Mouse (Mus musculus) megakaryocyte progenitor cell, adult 5-6 weeks (primary cell): ENCODE data around the gene Zp1. TPM values are rescaled to one million over a fixed set of nuclear protein-coding genes. Genes with fewer than 3 reads are reported as not detected.
A peak's percentile ranks its signal among the peaks of the same experiment; 100 is the strongest.

ENCODE experiments used
- ATAC-seq: replicated peaks from 2 replicates; pipeline ENCODE4 v1.8.0; 2016; ENCODE audit warnings: mild to moderate bottlenecking, moderate TSS enrichment, inconsistent platforms; ENCODE audit not compliant: poor library complexity
- total RNA-seq, 2 experiments: library from RNA; stranded (forward) in 1 of 2; stranded (reverse) in 1 of 2; fragments of 157-497, 149-512 nt in 1 of 2; fragments of 200-1000 nt in 1 of 2; gene quantifications; 2 replicates each; pipeline versions ENCODE4 v1.2.3 to v1.2.4; 2015 to 2017

Gene Zp1
- total RNA-seq, 2 experiments from 2014 or later: not detected

GRCm38 (mm10) chr19:10926123-10926621, 5.7 kb upstream of the Zp1 start:
- no peak for ATAC-seq

- no peak for ATAC-seq
These were observed 3.8 kb upstream of the Zp1 start for GRCm38 (mm10) chr19:10924220-10924619.

DNA sequence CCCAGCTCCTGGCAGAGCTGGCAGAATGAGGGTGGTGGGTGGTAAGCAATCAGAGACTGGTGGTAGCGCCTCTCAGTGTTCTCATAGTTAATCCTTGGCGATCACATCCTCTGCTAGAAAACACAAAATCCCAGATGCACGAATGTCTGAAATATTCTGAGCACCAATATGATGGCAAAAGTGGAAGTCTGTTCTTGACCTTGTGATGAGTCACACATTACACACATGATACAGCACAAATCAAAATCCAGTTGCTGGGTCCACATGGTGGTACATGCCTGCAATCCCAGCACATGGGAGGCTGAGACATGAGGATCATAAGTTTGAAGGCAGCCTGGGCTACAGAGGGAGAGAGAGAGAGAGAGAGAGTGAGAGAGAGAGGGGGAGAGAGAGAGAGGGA, 626 bp upstream of the Zp1 start:
- ATAC-seq: no peak

DNA sequence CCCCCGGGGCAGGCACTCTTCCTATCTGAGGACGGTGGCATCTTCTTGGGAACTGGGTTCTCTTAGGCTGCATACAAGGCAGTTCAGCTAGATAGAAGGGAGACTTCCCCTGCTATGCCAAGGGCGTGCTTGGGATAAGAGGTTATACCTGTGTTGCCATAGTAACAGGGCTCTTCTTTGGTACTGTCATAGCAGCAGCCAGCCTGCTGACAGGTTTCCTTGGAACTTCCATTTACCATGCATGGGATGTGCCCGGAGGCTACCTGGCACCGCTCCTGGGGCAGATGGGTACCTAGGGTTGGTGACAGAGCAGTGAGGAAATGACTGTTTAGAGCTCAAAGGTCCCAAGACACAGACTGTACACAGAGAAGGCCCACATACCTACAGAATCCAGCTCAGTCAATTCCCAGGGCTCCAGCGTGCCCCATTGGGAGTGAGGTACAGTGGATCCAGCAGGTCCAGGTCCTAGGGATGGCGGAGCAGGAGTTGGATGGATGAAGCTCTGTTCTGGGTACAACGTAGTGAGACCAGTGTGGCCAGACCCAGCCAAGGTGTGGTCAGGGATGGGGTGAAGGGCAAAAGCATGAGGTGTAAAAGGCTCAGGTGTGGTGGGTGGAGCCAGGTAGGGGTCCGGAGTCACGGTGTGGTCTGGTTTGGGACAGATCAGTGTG, 2.0 kb downstream of the Zp1 start:
- ATAC-seq: no peak

- no peak for ATAC-seq
These were observed 3.9 kb downstream of the Zp1 start for GRCm38 (mm10) chr19:10916506-10916905.

DNA sequence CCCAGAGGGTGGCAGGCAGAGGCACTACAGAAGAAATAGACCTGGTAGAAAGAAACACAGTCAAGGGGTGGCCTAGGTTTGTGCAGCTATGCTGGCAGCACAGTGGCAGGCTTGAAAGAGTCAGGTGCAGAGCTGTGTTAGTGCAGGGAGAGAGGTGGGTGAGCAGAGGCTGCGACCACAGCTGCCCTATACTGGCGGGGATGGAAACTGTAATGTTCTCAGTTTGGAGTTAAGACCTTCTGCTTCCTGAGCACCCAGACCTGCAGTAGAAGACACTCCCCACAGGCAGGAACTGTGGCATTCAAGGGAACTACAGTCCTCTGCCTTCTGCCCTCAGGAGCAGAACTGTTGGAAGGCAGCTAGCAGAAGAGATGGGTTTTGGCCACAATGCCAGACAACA, 5.6 kb downstream of the Zp1 start:
- ATAC-seq: peak; percentile 47

DNA sequence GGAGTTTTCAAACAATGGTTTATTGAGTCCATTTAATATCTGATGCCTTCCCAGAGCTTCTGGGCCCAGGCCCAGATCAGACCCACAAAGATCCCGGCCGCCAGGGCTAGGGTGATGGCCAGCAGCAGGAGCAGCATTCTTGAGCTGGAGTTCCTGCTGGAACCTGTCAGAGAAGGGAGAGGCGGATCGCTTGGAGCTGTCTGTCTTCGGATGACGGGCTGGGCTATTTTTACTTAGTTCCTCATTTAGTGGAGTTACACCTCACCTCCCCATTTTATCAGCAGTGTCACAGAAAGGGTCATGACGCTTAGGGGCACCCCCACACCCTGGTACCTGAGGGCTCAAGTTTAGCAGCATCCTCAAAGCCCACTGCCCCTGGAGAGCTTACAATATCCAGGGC, 6.1 kb downstream of the Zp1 start:
- ATAC-seq: peak; percentile 79

GRCm38 (mm10) chr19:10909087-10909721, 11.2 kb downstream of the Zp1 start:
- ATAC-seq: no peak

DNA sequence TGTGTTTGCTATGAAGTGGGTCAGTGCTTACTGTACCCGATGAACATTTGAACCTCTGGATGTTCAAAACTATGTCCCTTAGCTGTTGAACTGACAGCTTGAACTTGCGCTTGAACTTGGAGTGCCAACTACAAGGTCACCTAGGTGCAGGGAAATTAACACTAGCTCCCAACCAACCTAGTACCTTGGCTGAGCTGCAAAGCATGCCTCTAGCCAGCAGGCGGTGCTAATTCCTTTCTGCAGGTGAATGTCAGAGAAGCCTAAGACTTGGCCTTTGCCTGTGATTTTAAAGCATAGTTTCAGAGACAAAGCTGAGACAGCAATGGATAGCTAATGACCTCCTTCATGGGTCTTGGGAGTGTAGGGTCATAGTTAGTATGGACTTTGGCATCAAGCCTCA, 12.5 kb downstream of the Zp1 start:
- ATAC-seq: peak; percentile 84

DNA sequence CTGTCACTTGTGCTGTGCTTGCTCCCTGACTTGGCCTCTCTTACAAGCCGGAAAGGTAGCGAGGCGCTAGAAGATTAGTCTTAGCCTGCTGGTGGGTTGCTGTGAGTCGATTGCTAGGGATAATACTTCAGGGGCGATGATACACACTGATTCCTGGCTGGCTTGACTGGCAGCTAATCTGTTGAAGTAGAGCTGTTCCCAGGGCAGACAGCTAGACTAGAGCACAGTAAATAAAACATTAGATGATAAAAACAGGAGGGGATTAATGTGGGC, 14.8 kb downstream of the Zp1 start:
- no peak for ATAC-seq

DNA sequence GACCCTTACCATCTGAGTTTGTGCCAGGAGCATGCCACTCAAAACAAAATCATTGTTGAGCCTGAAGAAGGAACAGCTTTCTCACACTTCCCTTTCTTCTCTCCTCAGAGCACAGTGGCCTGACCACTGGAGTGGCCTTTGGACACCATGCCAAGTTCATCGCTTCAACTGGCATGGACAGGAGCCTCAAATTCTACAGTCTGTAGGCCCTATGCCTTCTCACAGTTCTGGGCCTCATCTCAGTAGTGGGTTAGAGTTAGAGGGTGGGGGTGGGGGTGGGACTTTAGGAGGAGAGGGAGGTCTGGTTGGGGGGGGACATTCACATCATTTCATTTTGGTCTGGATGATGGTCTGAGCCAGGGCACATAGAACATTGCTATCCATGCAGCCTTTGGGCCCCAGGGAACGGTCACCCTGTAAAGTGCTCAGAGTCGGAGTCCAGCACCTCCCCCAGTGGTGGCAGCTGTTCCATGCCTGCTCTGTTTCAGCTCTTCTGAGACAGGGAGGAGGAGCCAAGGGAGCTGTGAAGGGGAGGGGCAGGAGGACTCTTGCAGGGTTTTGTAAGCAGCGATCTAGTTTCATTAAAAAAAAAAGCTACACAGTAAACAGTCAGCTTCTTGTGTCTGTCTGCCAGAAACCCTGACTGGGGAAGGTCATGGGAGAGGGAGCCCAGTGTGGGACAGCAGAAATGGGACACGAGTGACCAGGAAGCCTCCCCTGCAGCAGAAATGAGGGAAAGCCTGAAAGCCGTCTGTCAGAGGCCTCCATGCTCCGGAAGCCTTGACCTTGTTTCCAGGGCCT, 15.3 kb downstream of the Zp1 start:
- peak; percentile 60 for ATAC-seq

DNA sequence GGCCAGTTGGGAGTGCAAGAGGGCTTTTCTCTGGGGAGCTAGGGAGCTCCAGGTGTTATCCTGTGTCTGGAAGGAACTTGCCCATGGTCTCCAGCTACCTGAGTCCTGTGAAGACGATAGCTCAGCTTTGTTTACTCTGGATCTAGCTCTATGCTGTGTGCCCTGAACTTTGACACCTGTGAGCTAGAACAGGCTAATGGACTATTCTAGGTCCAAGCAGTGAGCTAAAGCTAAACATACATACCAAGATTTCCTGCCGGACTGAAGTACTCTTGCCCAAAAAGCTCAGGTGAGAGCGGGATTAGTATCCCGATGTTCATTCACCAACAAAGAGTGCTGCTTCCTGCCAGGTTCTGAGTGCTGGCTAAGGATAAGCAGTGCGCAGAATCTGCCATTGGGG, 15.9 kb downstream of the Zp1 start:
- no peak for ATAC-seq

- no peak for ATAC-seq
These were observed 19.4 kb downstream of the Zp1 start for GRCm38 (mm10) chr19:10901046-10901445.

DNA sequence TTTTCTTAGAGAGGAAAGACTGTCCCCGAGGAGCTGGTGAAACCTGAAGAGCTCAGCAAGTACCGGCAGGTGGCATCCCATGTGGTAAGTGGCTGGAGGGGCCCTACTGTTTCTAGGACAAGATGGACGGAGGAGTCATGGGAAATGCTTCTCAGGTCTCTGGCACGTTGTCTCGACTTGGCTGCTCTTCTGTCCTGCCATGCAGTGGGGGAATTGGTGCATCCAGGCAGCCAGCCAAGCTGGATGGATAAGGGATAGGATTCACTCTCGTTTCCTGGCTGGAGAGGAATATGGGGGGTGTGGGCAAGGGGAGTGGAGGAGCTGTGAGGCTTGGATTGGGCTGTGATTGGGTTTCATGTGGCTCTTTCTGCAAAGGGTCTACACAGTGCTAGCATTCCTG, 20.1 kb downstream of the Zp1 start:
- ATAC-seq: no peak

GRCm38 (mm10) chr19:10897491-10897890, 22.9 kb downstream of the Zp1 start:
- no peak for ATAC-seq

- no peak for ATAC-seq
These were observed 23.6 kb downstream of the Zp1 start for GRCm38 (mm10) chr19:10896849-10897248.

DNA sequence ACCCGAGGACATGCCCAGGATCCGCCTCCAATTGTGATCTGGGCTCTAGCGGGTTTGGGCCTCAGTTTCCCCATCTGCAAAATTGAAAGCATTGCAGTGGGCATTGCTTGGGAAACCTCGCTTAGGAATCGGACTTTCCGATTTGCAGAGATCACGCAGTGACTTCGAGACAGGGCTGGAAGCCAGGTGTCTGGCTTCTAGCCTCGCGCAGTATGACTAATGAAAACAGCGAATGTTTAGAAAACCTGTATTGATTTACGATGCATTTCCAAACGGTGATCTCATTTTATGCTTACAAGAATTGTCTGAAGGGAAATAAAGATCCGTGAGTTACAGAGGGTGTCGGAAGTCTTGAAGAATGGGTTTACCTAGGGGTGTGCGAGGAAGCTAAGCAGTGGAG, 24.7 kb downstream of the Zp1 start:
- no peak for ATAC-seq

DNA sequence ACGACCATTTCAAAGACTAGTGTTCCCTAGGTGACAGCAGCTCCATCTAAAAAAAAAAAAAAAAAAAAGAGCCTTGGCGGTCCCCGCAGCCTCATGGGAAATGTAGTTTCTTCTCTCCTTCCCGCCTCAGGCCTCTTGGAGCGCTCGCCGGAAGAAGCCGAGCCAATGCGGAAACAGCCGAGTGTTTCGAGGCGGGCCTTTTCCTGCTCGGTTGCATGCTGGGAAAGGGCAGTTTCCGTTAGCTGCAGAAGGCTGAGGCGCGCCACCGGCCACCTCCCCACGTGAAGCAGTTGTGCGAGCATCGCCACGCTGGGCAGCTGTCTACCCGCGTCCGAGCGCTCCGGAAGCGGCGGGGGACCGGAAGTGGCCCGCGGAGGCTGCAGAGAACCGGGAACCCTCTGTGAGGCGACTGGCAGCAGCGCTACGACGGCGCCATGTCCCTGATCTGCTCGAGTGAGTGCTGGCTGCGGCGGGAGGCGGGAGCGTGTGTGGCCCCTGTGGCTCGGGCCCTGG, 25.4 kb downstream of the Zp1 start, which contains the start of gene Prpf19:
Prpf19 (plus strand) TSS at position 216 of the 513 bp plus-strand sequence.
- ATAC-seq: peak; percentile 97

- ATAC-seq: no peak
These were observed 28.2 kb downstream of the Zp1 start for GRCm38 (mm10) chr19:10892201-10892600.

- peak; percentile 81 for ATAC-seq
These were observed 38.8 kb downstream of the Zp1 start, which contains the start of gene Tmem109 for GRCm38 (mm10) chr19:10881426-10882154. Tmem109 (minus strand) TSS chr19:10882001.

- ATAC-seq: no peak
These were observed 39.4 kb downstream of the Zp1 start for GRCm38 (mm10) chr19:10880975-10881425.
